Mouse (Mus musculus): Measurements from ENCODE around the gene Zfp568. TPM values are rescaled to one million over a fixed set of nuclear protein-coding genes. Genes with fewer than 3 reads are reported as not detected.

The Zfp568 gene
- polyA plus RNA-seq, 1 experiment from 2014 or later = 15.3 TPM

Other genes with a start within 250 kb of the Zfp568 start
- gene Zfp84, start 215.4 kb upstream of the Zfp568 start, polyA plus RNA-seq (2014; fragmentation: Nextera tagmentation; extraction: Ambion mirVana) = 15.5 and 17.3 TPM in 2 replicates
- 10.2 and 11.0 TPM in 2 replicates for gene Zfp30, start 200.0 kb upstream of the Zfp568 start, polyA plus RNA-seq (2014; fragmentation: Nextera tagmentation; extraction: Ambion mirVana)
- 18.6 and 19.0 TPM in 2 replicates for gene Zfp790, start 167.8 kb upstream of the Zfp568 start, polyA plus RNA-seq (2014; fragmentation: Nextera tagmentation; extraction: Ambion mirVana)
- 10.7 and 11.3 TPM in 2 replicates for gene Zfp940, start 130.3 kb upstream of the Zfp568 start, polyA plus RNA-seq (2014; fragmentation: Nextera tagmentation; extraction: Ambion mirVana)
- gene Zfp420, start 124.0 kb upstream of the Zfp568 start, polyA plus RNA-seq (2014; fragmentation: Nextera tagmentation; extraction: Ambion mirVana) = 10.4 and 13.4 TPM in 2 replicates
- gene Zfp27, start 77.4 kb upstream of the Zfp568 start, polyA plus RNA-seq (2014; fragmentation: Nextera tagmentation; extraction: Ambion mirVana) = 12.4 and 13.7 TPM in 2 replicates
- gene Zfp383, start 75.7 kb upstream of the Zfp568 start, polyA plus RNA-seq (2014; fragmentation: Nextera tagmentation; extraction: Ambion mirVana) = 7.5 and 7.9 TPM in 2 replicates
- 13.1 and 13.2 TPM in 2 replicates for gene Zfp74, start 29.9 kb upstream of the Zfp568 start, polyA plus RNA-seq (2014; fragmentation: Nextera tagmentation; extraction: Ambion mirVana)
- gene Zfp14, start 67.4 kb downstream of the Zfp568 start, polyA plus RNA-seq (2014; fragmentation: Nextera tagmentation; extraction: Ambion mirVana) = 5.6 and 6.2 TPM in 2 replicates
- gene Zfp82, start 88.9 kb downstream of the Zfp568 start, polyA plus RNA-seq (2014; fragmentation: Nextera tagmentation; extraction: Ambion mirVana) = 6.6 and 7.5 TPM in 2 replicates
- gene Gm26920, start 106.5 kb downstream of the Zfp568 start, polyA plus RNA-seq (2014; fragmentation: Nextera tagmentation; extraction: Ambion mirVana) = 1.9 and 2.9 TPM in 2 replicates
- 12.8 and 13.8 TPM in 2 replicates for gene Zfp566, start 106.6 kb downstream of the Zfp568 start, polyA plus RNA-seq (2014; fragmentation: Nextera tagmentation; extraction: Ambion mirVana)
- gene Zfp260, start 110.8 kb downstream of the Zfp568 start, polyA plus RNA-seq (2014; fragmentation: Nextera tagmentation; extraction: Ambion mirVana) = 121 and 124 TPM in 2 replicates
- gene Zfp382, start 138.0 kb downstream of the Zfp568 start, polyA plus RNA-seq (2014; fragmentation: Nextera tagmentation; extraction: Ambion mirVana) = 12.6 and 15.3 TPM in 2 replicates
- 14.0 and 15.5 TPM in 2 replicates for gene Zfp146, start 185.8 kb downstream of the Zfp568 start, polyA plus RNA-seq (2014; fragmentation: Nextera tagmentation; extraction: Ambion mirVana)
- 3.5 and 3.9 TPM in 2 replicates for gene Cox7a1, start 200.2 kb downstream of the Zfp568 start, polyA plus RNA-seq (2014; fragmentation: Nextera tagmentation; extraction: Ambion mirVana)
- gene Capns1, start 214.9 kb downstream of the Zfp568 start, polyA plus RNA-seq (2014; fragmentation: Nextera tagmentation; extraction: Ambion mirVana) = 39.7 and 47.7 TPM in 2 replicates
- 166 and 167 TPM in 2 replicates for gene Polr2i, start 248.0 kb downstream of the Zfp568 start, polyA plus RNA-seq (2014; fragmentation: Nextera tagmentation; extraction: Ambion mirVana)
- 235 and 270 TPM in 2 replicates for gene Tbcb, start 248.3 kb downstream of the Zfp568 start, polyA plus RNA-seq (2014; fragmentation: Nextera tagmentation; extraction: Ambion mirVana)